Mouse (Mus musculus) bone marrow macrophage, adult 2 months (primary cell): Measurements from ENCODE around the gene Pdzd2. TPM values are rescaled to one million over a fixed set of nuclear protein-coding genes. Genes with fewer than 3 reads are reported as not detected.

Experiments
- H3K27ac ChIP-seq: 2 replicates; pipeline ENCODE4 v1.5.1; 2012; ENCODE audit warnings: low read depth, low read length; ENCODE audit not compliant: insufficient read depth
- H3K4me1 ChIP-seq: 2 replicates; pipeline ENCODE4 v1.6.1; 2012; ENCODE audit warnings: low read length; ENCODE audit not compliant: control insufficient read depth, insufficient read depth
- H3K4me3 ChIP-seq: 2 replicates; pipeline ENCODE4 v1.5.1; 2012; ENCODE audit warnings: mild to moderate bottlenecking, low read length, moderate library complexity; ENCODE audit not compliant: insufficient read depth
- CTCF ChIP-seq: IDR thresholded peaks from 2 replicates; pipeline ENCODE4 v1.5.1; 2012; ENCODE audit warnings: low read depth, mild to moderate bottlenecking, low read length, moderate library complexity
- POLR2A ChIP-seq: IDR thresholded peaks from 2 replicates; pipeline ENCODE4 v1.6.1; 2012; ENCODE audit warnings: mild to moderate bottlenecking, low read depth, low read length, borderline replicate concordance
- polyA plus RNA-seq: library from polyadenylated mRNA; stranded (reverse); fragments of >200 nt; gene quantifications from 2 replicates; pipeline ENCODE4 v1.2.4, GENCODE M21; 2012; ENCODE audit not compliant: missing spikeins, insufficient read depth, insufficient read length

Gene Pdzd2
- polyA plus RNA-seq, 1 experiment, result not detected

DNA sequence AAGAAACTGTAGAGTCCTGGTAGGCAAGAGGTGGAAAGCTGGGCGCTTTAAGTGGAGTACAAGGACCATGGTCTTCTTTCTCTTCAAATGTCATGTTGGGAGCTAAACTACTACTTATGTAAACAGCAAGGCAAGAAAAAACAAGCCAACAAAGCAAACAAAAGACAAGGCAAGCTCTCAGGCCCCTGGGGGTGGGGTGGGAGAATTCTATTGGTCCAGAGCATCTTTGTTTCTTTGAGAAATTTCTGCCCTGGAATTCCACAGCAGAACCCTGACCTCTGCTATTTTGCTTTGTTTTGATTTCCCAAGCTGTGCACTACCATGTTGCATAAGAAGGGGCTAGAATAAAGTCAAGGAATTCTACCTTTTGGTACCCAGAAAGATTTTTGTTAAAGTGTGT is 307.4 kb downstream of the Pdzd2 start:
- Histone ChIP-seq H3K27ac (no peak overlapping the region), H3K4me1 (peaks cover 59% of the 10 kb centered on the region), H3K4me3 (no peak overlapping the region)
- TF ChIP-seq CTCF, result no peak
- TF ChIP-seq POLR2A, result no peak

DNA sequence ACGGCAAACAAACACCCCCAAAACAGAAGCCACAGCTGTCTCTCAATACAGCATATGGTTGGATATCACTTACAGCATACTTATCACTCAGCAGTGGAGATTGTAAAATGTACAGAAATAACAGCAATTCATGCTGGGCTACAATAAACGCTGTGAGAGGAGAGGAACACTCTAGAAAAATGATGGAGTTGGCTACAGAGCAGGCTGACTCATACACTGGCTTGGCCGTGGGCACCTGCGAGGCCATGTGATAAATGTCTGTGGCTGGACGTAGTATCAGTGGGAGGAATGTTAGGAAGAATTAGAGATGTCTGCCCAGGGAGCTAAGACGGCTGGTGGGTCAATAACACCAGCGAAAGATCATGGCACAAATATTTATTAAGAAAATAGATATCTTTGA is 308.0 kb downstream of the Pdzd2 start:
- H3K4me1 ChIP-seq, result peaks cover 53% of the 10 kb centered on the region
- H3K27ac ChIP-seq, result no peak overlapping the region
- no peak for TF ChIP-seq CTCF
- no peak for TF ChIP-seq POLR2A
- no peak overlapping the region for H3K4me3 ChIP-seq

DNA sequence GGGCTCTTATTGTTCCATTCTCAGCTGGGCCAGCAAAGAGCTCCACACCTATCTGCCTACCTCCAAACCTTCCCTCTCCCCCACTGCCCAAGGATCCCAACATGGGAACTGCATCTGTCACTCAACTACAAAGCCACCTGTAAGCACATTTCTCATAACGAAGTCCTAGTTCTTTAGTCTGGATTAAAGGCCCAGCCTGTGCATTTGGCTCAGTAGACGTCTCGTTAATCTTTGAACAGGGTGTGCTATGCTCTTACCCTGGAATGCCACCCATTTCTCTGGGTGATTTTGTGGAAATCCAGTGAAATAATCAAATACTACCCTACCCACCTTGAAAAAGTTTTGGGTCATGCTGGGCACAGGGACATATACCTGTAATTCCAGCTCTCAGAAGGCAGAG is 308.5 kb downstream of the Pdzd2 start:
- Histone ChIP-seq H3K4me1 (peaks cover 48% of the 10 kb centered on the region), H3K27ac (no peak overlapping the region)
- TF ChIP-seq CTCF (no peak), POLR2A (no peak)

DNA sequence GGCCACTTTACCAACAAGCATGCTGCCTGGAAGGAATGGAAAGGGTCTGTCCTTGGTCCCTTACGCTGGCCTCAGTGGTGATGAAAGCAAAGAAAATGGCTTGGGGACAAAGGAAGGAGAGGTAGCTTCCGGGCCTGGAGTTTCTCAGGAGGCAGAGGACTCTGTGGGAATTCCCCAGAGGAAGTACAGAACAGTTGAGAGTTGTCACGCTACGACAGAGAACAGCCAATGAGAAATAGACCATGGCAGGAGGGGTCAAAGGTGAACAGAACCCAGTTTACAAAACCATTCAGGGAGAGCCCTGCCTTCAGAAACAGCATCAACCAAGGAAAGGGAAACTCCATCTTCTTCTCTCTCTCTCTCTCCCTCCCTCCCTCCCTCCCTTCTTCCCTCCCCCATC is 309.1 kb downstream of the Pdzd2 start:
- no peak overlapping the region for H3K4me3 ChIP-seq
- H3K4me1 ChIP-seq, result peaks cover 47% of the 10 kb centered on the region
- H3K27ac ChIP-seq, result no peak overlapping the region
- TF ChIP-seq POLR2A (no peak), CTCF (no peak)

More for the DNA sequence above, 308.5 kb downstream of the Pdzd2 start:
- no peak overlapping the region for H3K4me3 ChIP-seq

DNA sequence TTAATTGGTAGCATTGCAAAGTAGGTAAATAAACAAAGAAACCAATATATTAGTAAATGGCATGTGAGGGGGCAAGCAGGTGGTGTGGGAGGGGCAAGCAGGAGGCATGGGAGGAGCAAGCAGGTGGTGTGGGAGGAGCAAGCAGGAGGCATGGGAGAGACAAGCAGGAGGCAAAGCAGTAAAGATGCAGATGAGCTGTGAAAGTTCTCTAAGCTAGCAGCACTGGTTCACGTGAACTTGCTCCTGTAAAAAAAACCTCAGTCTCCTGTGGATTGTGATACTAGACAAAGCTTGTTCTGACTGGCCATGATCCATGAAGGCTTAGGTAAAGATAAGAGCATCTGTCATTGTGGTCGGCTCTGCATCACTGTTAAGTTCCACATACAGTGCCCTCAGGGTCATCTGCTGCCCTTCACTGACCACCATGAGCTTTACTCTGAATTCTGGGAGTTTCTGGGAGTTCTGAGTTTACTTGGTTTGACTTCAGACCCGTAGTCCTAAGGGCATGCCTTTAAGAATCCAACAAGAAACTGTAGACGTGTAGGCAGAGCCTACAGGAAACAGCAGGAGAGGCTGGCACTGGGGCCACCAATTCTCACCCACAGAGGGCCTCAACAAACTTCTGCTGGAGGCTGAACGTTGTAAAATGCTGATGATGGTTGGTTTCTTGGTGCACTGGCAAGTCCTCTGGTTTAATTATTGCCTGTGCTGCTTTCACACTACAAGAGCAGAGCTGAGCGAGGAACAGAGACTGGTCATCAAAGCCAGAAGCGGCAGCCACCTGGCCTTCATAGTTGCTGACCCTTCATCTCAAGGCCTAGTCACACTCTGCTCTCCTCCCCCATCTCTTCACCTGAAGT is 309.9 kb downstream of the Pdzd2 start:
- no peak for TF ChIP-seq POLR2A
- no peak overlapping the region for H3K27ac ChIP-seq
- H3K4me1 ChIP-seq, result peaks cover 46% of the 10 kb centered on the region
- H3K4me3 ChIP-seq, result no peak overlapping the region

DNA sequence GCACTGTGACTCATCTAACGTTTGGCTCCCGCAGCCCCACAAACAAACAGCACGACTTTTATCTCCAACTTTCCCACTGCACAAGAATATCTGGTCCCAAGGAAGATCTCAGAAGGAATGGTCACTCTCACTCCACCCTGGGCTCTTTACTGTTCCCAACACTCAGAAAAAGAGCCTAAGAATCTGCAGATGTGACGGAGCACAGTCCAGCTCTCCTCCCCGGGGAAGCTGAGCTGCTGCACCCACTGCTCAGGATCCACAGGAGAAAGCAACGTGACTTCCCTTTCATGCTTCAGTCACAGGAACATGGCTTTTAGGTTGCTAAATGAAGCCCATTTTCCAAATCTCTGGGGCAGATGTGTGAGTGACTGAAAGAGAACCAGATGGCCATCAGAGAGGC is 311.9 kb downstream of the Pdzd2 start:
- H3K27ac ChIP-seq, result no peak overlapping the region
- H3K4me3 ChIP-seq, result no peak overlapping the region
- no peak for TF ChIP-seq CTCF
- no peak for TF ChIP-seq POLR2A
- H3K4me1 ChIP-seq, result peaks cover 43% of the 10 kb centered on the region

DNA sequence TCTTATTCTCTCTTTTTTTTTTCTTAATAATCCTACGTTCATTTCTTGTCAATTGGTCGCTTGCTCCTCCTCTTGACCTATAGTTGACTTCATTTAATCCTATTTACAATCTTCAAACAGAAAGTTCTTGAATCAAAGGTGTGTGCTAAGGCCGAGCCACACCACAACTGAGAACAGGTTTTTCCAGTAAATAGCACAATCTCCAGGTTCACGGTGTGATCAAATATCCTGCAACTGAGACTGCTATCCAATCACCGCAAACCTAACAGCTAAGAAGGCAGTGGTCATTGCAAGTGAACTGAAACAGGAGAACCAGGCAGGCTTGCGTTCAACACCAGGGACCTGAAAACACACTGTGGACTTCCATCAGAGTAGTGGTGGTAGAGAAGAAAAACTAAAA is 313.4 kb downstream of the Pdzd2 start:
- TF ChIP-seq POLR2A, result no peak
- TF ChIP-seq CTCF, result no peak
- no peak overlapping the region for H3K27ac ChIP-seq
- peaks cover 30% of the 10 kb centered on the region for H3K4me1 ChIP-seq
- no peak overlapping the region for H3K4me3 ChIP-seq

DNA sequence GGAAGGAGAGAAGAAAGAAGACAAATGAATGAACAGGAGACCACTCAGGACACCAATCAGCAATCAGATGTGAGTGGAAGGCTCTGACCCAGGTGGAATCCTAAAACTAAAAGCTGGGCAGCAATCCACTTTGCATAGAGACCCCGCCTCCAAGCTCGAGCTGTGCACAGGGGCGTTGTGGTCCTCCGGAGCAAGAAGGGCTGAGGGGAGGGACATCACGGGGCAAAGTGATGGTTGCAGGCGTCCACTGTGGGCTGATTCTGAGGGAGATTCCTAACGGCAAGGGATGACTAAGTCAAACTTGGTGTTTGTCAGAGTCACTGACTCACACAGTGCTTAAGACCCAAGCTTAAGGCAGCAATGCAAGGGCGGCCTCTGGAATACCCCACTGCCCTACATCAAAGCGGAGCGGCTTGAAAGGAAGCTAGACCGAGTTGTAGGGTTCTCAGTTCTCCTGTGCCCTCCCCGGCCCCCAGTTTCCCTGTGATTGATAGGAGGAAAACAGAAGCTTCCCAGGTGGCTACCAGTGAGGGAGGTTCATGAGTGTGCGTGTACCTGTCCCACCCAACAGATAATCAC is 314.6 kb downstream of the Pdzd2 start:
- peaks cover 21% of the 10 kb centered on the region for H3K4me1 ChIP-seq
- H3K27ac ChIP-seq, result no peak overlapping the region
- no peak overlapping the region for H3K4me3 ChIP-seq
- TF ChIP-seq CTCF, result no peak
- no peak for TF ChIP-seq POLR2A

DNA sequence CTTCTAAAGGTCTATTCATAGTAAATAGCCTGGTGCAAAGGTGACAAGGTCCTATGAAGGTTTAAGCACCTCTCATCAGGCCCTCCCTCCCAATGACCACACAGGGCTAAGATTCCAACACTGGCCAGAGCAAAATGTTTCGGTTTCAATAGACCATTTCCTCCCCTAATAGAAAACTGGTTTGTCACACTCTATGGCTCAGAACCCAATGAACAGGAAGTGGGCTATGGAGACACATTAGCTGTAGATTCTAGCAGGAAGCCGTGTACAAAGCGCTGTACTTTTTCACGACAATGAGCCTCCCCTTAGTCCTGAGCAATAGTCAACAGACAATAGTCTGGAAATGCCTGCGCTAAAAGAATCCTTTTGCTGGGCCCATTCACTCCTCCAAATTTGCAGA is 315.5 kb downstream of the Pdzd2 start:
- H3K27ac ChIP-seq, result no peak overlapping the region
- no peak overlapping the region for H3K4me3 ChIP-seq
- peaks cover 21% of the 10 kb centered on the region for H3K4me1 ChIP-seq
- no peak for TF ChIP-seq CTCF
- no peak for TF ChIP-seq POLR2A

DNA sequence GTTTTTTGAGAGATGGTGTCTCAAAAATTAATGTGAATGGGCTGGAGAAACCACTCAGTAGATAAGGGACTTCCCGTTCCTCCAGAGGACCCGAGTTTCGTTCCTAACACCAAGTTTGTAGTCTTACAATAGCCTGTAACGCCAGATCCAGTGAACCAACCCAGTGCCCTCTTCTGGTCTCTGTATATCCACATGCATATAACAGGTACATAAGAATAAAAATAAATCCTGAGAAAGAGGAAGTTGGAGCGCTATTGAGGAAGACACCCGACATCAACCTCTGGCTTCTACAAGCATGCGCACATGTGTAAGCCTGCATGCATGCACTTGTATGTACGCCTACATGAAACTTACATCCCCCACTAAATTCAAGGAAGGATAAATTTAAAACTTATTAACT is 318.8 kb downstream of the Pdzd2 start:
- Histone ChIP-seq H3K4me3 (no peak overlapping the region), H3K4me1 (peaks cover 14% of the 10 kb centered on the region)
- TF ChIP-seq CTCF (no peak), POLR2A (no peak)

More for the DNA sequence above, 318.8 kb downstream of the Pdzd2 start:
- H3K27ac ChIP-seq, result no peak overlapping the region
